Mouse (Mus musculus): ENCODE data around the gene Slc28a3. TPM values are rescaled to one million over a fixed set of nuclear protein-coding genes. Genes with fewer than 3 reads are reported as not detected.

Gene Slc28a3
- polyA plus RNA-seq, 1 experiment from 2014 or later, result 0.09 TPM

- H3K4me1 ChIP-seq, result 0 out of 2 replicates have a peak, but pooled peaks cover 9% of the 10 kb centered on the region
- ATAC-seq (ENCODE audit: low FRiP score, low read depth), result no peak
- H3K4me3 ChIP-seq, result no peak overlapping the region
- H3K36me3 ChIP-seq, result no peaks in the 10 kb centered on the region
- H3K4me2 ChIP-seq (replicated peaks), result no peak overlapping the region
- no peaks in the 10 kb centered on the region for H3K9me3 ChIP-seq
- H3K27ac ChIP-seq, result no peak overlapping the region
- H3K27me3 ChIP-seq, result no peaks in the 10 kb centered on the region
- WGBS, result 95% methylated on average over 4 of the region's 4 CpGs
- H3K9ac ChIP-seq, result no peak overlapping the region
These were observed 94.4 kb downstream of the Slc28a3 start for GRCm38 (mm10) chr13:58516277-58516676.

- no peaks in the 10 kb centered on the region for H3K27me3 ChIP-seq
- WGBS, result 89% methylated on average over 5 of the region's 5 CpGs
- H3K4me1 ChIP-seq, result 0 out of 2 replicates have a peak, but pooled peaks cover 6% of the 10 kb centered on the region
- H3K36me3 ChIP-seq, result no peaks in the 10 kb centered on the region
- no peak for ATAC-seq (ENCODE audit: low FRiP score, low read depth)
- no peak overlapping the region for H3K4me3 ChIP-seq
- H3K9me3 ChIP-seq, result no peaks in the 10 kb centered on the region
- H3K4me2 ChIP-seq (replicated peaks), result no peak overlapping the region
- H3K9ac ChIP-seq, result no peak overlapping the region
- H3K27ac ChIP-seq, result no peak overlapping the region
These were observed 95.0 kb downstream of the Slc28a3 start for GRCm38 (mm10) chr13:58515635-58516034.

GRCm38 (mm10) chr13:58514147-58514727 is 96.4 kb downstream of the Slc28a3 start:
- Histone ChIP-seq H3K4me2 (replicated peaks) (no peak overlapping the region), H3K4me1 (0 out of 2 replicates have a peak, but pooled peaks cover 6% of the 10 kb centered on the region), H3K27me3 (no peaks in the 10 kb centered on the region), H3K4me3 (no peak overlapping the region), H3K9me3 (no peaks in the 10 kb centered on the region), H3K9ac (no peak overlapping the region), H3K27ac (no peak overlapping the region), H3K36me3 (no peaks in the 10 kb centered on the region)
- 88% methylated on average over 8 of the region's 8 CpGs for WGBS
- ATAC-seq (ENCODE audit: low FRiP score, low read depth), result no peak

- Histone ChIP-seq H3K4me3 (no peak overlapping the region), H3K4me1 (no peaks in the 10 kb centered on the region), H3K4me2 (replicated peaks) (no peak overlapping the region), H3K27ac (no peak overlapping the region), H3K9ac (no peak overlapping the region), H3K36me3 (no peaks in the 10 kb centered on the region), H3K9me3 (no peaks in the 10 kb centered on the region), H3K27me3 (no peaks in the 10 kb centered on the region)
- ATAC-seq (ENCODE audit: low FRiP score, low read depth), result no peak
- WGBS, result 77% methylated on average over 2 of the region's 2 CpGs
These were observed 98.8 kb downstream of the Slc28a3 start for GRCm38 (mm10) chr13:58511926-58512325.

- H3K27me3 ChIP-seq, result no peaks in the 10 kb centered on the region
- no peak overlapping the region for H3K4me2 ChIP-seq (replicated peaks)
- ATAC-seq (ENCODE audit: low FRiP score, low read depth), result no peak
- 85% methylated on average over 9 of the region's 9 CpGs for WGBS
- H3K27ac ChIP-seq, result no peak overlapping the region
- no peak overlapping the region for H3K4me3 ChIP-seq
- no peaks in the 10 kb centered on the region for H3K4me1 ChIP-seq
- no peaks in the 10 kb centered on the region for H3K36me3 ChIP-seq
- H3K9ac ChIP-seq, result no peak overlapping the region
- no peaks in the 10 kb centered on the region for H3K9me3 ChIP-seq
These were observed 99.4 kb downstream of the Slc28a3 start for GRCm38 (mm10) chr13:58511248-58511647.

- WGBS, result 37% methylated on average over 3 of the region's 3 CpGs
- ATAC-seq (ENCODE audit: low FRiP score, low read depth), result no peak
These were observed 101.4 kb downstream of the Slc28a3 start for GRCm38 (mm10) chr13:58509241-58509640.

GRCm38 (mm10) chr13:58503610-58504009 is 107.1 kb downstream of the Slc28a3 start:
- Histone ChIP-seq H3K4me1 (no peaks in the 10 kb centered on the region), H3K36me3 (no peaks in the 10 kb centered on the region), H3K4me2 (replicated peaks) (no peak overlapping the region), H3K9ac (no peak overlapping the region), H3K9me3 (no peaks in the 10 kb centered on the region), H3K27me3 (no peaks in the 10 kb centered on the region), H3K27ac (no peak overlapping the region), H3K4me3 (no peak overlapping the region)
- WGBS, result 94% methylated on average over 2 of the region's 2 CpGs
- ATAC-seq (ENCODE audit: low FRiP score, low read depth), result no peak

More at GRCm38 (mm10) chr13:58509241-58509640, 101.4 kb downstream of the Slc28a3 start:
- Histone ChIP-seq H3K9ac (no peak overlapping the region), H3K4me1 (no peaks in the 10 kb centered on the region), H3K27me3 (no peaks in the 10 kb centered on the region), H3K27ac (no peak overlapping the region), H3K9me3 (no peaks in the 10 kb centered on the region), H3K4me2 (replicated peaks) (no peak overlapping the region), H3K4me3 (no peak overlapping the region), H3K36me3 (no peaks in the 10 kb centered on the region)

- H3K36me3 ChIP-seq, result no peaks in the 10 kb centered on the region
- no peaks in the 10 kb centered on the region for H3K9me3 ChIP-seq
- ATAC-seq (ENCODE audit: low FRiP score, low read depth), result no peak
- WGBS, result 82% methylated on average over 12 of the region's 12 CpGs
- no peak overlapping the region for H3K4me2 ChIP-seq (replicated peaks)
- H3K27ac ChIP-seq, result no peak overlapping the region
- no peaks in the 10 kb centered on the region for H3K27me3 ChIP-seq
- no peak overlapping the region for H3K9ac ChIP-seq
- H3K4me3 ChIP-seq, result no peak overlapping the region
- peaks cover 11% of the 10 kb centered on the region for H3K4me1 ChIP-seq
These were observed 112.9 kb downstream of the Slc28a3 start for GRCm38 (mm10) chr13:58497809-58498208.

Other genes with a start within 250 kb of the Slc28a3 start
- gene 2210016F16Rik, start 225.7 kb downstream of the Slc28a3 start, polyA plus RNA-seq (2015; fragmentation: Nextera tagmentation; extraction: Ambion mirVana), result 22.8 and 24.6 TPM in 2 replicates
- gene Rmi1, start 208.6 kb downstream of the Slc28a3 start, polyA plus RNA-seq (2015; fragmentation: Nextera tagmentation; extraction: Ambion mirVana), result 25.2 and 27.5 TPM in 2 replicates
- 1,793 and 1,850 TPM in 2 replicates for gene Hnrnpk, start 207.5 kb downstream of the Slc28a3 start, polyA plus RNA-seq (2015; fragmentation: Nextera tagmentation; extraction: Ambion mirVana)
- gene Ntrk2, start 195.7 kb upstream of the Slc28a3 start, polyA plus RNA-seq (2015; fragmentation: Nextera tagmentation; extraction: Ambion mirVana), result 10.3 and 13.4 TPM in 2 replicates